Mouse (Mus musculus) forebrain, embryonic 16.5 days (tissue): Measurements from ENCODE around the gene Sbf2. TPM values are rescaled to one million over a fixed set of nuclear protein-coding genes. Genes with fewer than 3 reads are reported as not detected.

Experiments
- ATAC-seq: fragments of 200-750 bp; cut with Nextera tagmentation; 2 replicates; pipeline ENCODE4 v1.8.0; 2017; ENCODE audit warnings: mild to moderate bottlenecking, moderate library complexity
- H3K27ac ChIP-seq: fragments of 300-500 bp; sonication (generic); 2 replicates; pipeline ENCODE4 v1.5.1; 2014; ENCODE audit warnings: low read length, control low read depth
- H3K27me3 ChIP-seq: fragments of 300-500 bp; sonication (generic); replicated peaks from 2 replicates; pipeline ENCODE4 v1.6.1; 2014; ENCODE audit warnings: low read length; ENCODE audit not compliant: control insufficient read depth, insufficient read depth
- H3K36me3 ChIP-seq: fragments of 300-500 bp; sonication (generic); 2 replicates; pipeline ENCODE4 v1.6.1; 2014; ENCODE audit not compliant: control insufficient read depth, insufficient read depth
- H3K4me1 ChIP-seq: fragments of 300-500 bp; sonication (generic); replicated peaks from 2 replicates; pipeline ENCODE4 v1.6.1; 2014; ENCODE audit warnings: low read length; ENCODE audit not compliant: control insufficient read depth, insufficient read depth
- H3K4me2 ChIP-seq: fragments of 300-500 bp; sonication (generic); 2 replicates; pipeline ENCODE4 v1.6.1; 2014; ENCODE audit warnings: mild to moderate bottlenecking, low read length, control low read depth
- H3K4me3 ChIP-seq: fragments of 300-500 bp; sonication (generic); replicated peaks from 2 replicates; pipeline ENCODE4 v1.5.1; 2014; ENCODE audit warnings: mild to moderate bottlenecking, low read length, control low read depth
- H3K9ac ChIP-seq: fragments of 300-500 bp; sonication (generic); replicated peaks from 2 replicates; pipeline ENCODE4 v1.6.1; 2014; ENCODE audit warnings: low read depth, low read length, control low read depth
- H3K9me3 ChIP-seq: fragments of 300-500 bp; sonication (generic); 2 replicates; pipeline ENCODE4 v1.6.1; 2016; ENCODE audit warnings: low read length; ENCODE audit not compliant: control insufficient read depth
- WGBS: fragments of 180-500 bp; shearing (Covaris S2); extraction: QIAGEN DNeasy Blood & Tissue Kit; methylation state at CpG from one replicate; pipeline ENCODE4 v1.1.7; 2014; 5-methylcytosine and 5-hydroxymethylcytosine counted together
- polyA plus RNA-seq: library from polyadenylated mRNA; unstranded; fragments of >200 nt; fragmentation: Nextera tagmentation; extraction: Ambion mirVana; gene quantifications from 2 replicates; pipeline ENCODE4 v1.2.1, GENCODE M21; 2015

Gene Sbf2
- polyA plus RNA-seq, 1 experiment from 2014 or later = 75.7 TPM

- Histone ChIP-seq H3K27ac (no peak overlapping the region), H3K4me1 (no peaks in the 10 kb centered on the region)
- 62% methylated on average over 4 of the region's 4 CpGs for WGBS
These were observed 317.1 kb downstream of the Sbf2 start for GRCm38 (mm10) chr7:110297611-110298010.

GRCm38 (mm10) chr7:110296889-110297603, 317.7 kb downstream of the Sbf2 start:
- H3K27me3 ChIP-seq = no peaks in the 10 kb centered on the region
- H3K27ac ChIP-seq = no peak overlapping the region
- H3K4me2 ChIP-seq = no peak overlapping the region
- no peaks in the 10 kb centered on the region for H3K36me3 ChIP-seq
- no peaks in the 10 kb centered on the region for H3K9me3 ChIP-seq
- no peak for ATAC-seq
- WGBS = 42% methylated on average over 17 of the region's 17 CpGs
- H3K4me3 ChIP-seq = no peak overlapping the region
- no peak overlapping the region for H3K9ac ChIP-seq
- no peaks in the 10 kb centered on the region for H3K4me1 ChIP-seq

More at GRCm38 (mm10) chr7:110297611-110298010, 317.1 kb downstream of the Sbf2 start:
- H3K4me3 ChIP-seq = no peak overlapping the region
- no peaks in the 10 kb centered on the region for H3K27me3 ChIP-seq
- no peaks in the 10 kb centered on the region for H3K9me3 ChIP-seq
- ATAC-seq = no peak
- H3K9ac ChIP-seq = no peak overlapping the region
- H3K36me3 ChIP-seq = no peaks in the 10 kb centered on the region
- H3K4me2 ChIP-seq = no peak overlapping the region

GRCm38 (mm10) chr7:110289647-110290046, 325.1 kb downstream of the Sbf2 start:
- H3K4me1 ChIP-seq = 0 out of 2 replicates have a peak, but pooled peaks cover 2% of the 10 kb centered on the region
- no peaks in the 10 kb centered on the region for H3K36me3 ChIP-seq
- no peak for ATAC-seq
- WGBS = 62% methylated on average over 4 of the region's 4 CpGs
- no peaks in the 10 kb centered on the region for H3K27me3 ChIP-seq
- no peak overlapping the region for H3K9ac ChIP-seq
- H3K4me2 ChIP-seq = no peak overlapping the region
- H3K27ac ChIP-seq = no peak overlapping the region
- no peak overlapping the region for H3K4me3 ChIP-seq
- H3K9me3 ChIP-seq = no peaks in the 10 kb centered on the region

- no peak overlapping the region for H3K4me2 ChIP-seq
- no peak overlapping the region for H3K4me3 ChIP-seq
- H3K27ac ChIP-seq = no peak overlapping the region
- no peak overlapping the region for H3K9ac ChIP-seq
- no peaks in the 10 kb centered on the region for H3K9me3 ChIP-seq
- peak; percentile 39; the same call in 1 of the 2 replicates for ATAC-seq
- WGBS = 49% methylated on average over 6 of the region's 6 CpGs
- H3K36me3 ChIP-seq = no peaks in the 10 kb centered on the region
- H3K27me3 ChIP-seq = no peaks in the 10 kb centered on the region
- H3K4me1 ChIP-seq = 0 out of 2 replicates have a peak, but pooled peaks cover 2% of the 10 kb centered on the region
These were observed 326.0 kb downstream of the Sbf2 start for GRCm38 (mm10) chr7:110288731-110289191.

- H3K27ac ChIP-seq = no peak overlapping the region
- H3K4me3 ChIP-seq = no peak overlapping the region
- no peak overlapping the region for H3K4me2 ChIP-seq
- H3K4me1 ChIP-seq = 0 out of 2 replicates have a peak, but pooled peaks cover 2% of the 10 kb centered on the region
- WGBS = 89% methylated on average over 4 of the region's 4 CpGs
- H3K36me3 ChIP-seq = no peaks in the 10 kb centered on the region
- no peaks in the 10 kb centered on the region for H3K9me3 ChIP-seq
- H3K27me3 ChIP-seq = no peaks in the 10 kb centered on the region
- ATAC-seq = no peak
- no peak overlapping the region for H3K9ac ChIP-seq
These were observed 326.5 kb downstream of the Sbf2 start for GRCm38 (mm10) chr7:110288191-110288604.

GRCm38 (mm10) chr7:110287476-110288071, 327.1 kb downstream of the Sbf2 start:
- Histone ChIP-seq H3K36me3 (no peaks in the 10 kb centered on the region), H3K4me1 (0 out of 2 replicates have a peak, but pooled peaks cover 2% of the 10 kb centered on the region), H3K9ac (no peak overlapping the region), H3K27me3 (no peaks in the 10 kb centered on the region), H3K27ac (no peak overlapping the region), H3K4me3 (no peak overlapping the region), H3K9me3 (no peaks in the 10 kb centered on the region), H3K4me2 (no peak overlapping the region)
- WGBS = 69% methylated on average over 8 of the region's 8 CpGs
- ATAC-seq = no peak

- Histone ChIP-seq H3K9ac (no peak overlapping the region), H3K4me3 (no peak overlapping the region), H3K9me3 (no peaks in the 10 kb centered on the region), H3K27me3 (no peaks in the 10 kb centered on the region), H3K36me3 (no peaks in the 10 kb centered on the region), H3K4me1 (0 out of 2 replicates have a peak, but pooled peaks cover 2% of the 10 kb centered on the region), H3K4me2 (no peak overlapping the region), H3K27ac (no peak overlapping the region)
- WGBS = 7% methylated on average over 12 of the region's 12 CpGs
- ATAC-seq = peak; percentile 83
These were observed 327.8 kb downstream of the Sbf2 start for GRCm38 (mm10) chr7:110286838-110287475.

GRCm38 (mm10) chr7:110286198-110286732, 328.5 kb downstream of the Sbf2 start:
- Histone ChIP-seq H3K9ac (no peak overlapping the region), H3K36me3 (no peaks in the 10 kb centered on the region), H3K27me3 (no peaks in the 10 kb centered on the region), H3K9me3 (no peaks in the 10 kb centered on the region), H3K27ac (no peak overlapping the region), H3K4me2 (no peak overlapping the region), H3K4me3 (no peak overlapping the region), H3K4me1 (0 out of 2 replicates have a peak, but pooled peaks cover 2% of the 10 kb centered on the region)
- no peak for ATAC-seq
- WGBS = 86% methylated on average over 8 of the region's 8 CpGs

GRCm38 (mm10) chr7:110285849-110286151, 328.9 kb downstream of the Sbf2 start:
- Histone ChIP-seq H3K9me3 (no peaks in the 10 kb centered on the region), H3K9ac (no peak overlapping the region), H3K4me1 (0 out of 2 replicates have a peak, but pooled peaks cover 2% of the 10 kb centered on the region), H3K27me3 (no peaks in the 10 kb centered on the region), H3K36me3 (no peaks in the 10 kb centered on the region), H3K4me3 (no peak overlapping the region), H3K27ac (no peak overlapping the region), H3K4me2 (no peak overlapping the region)
- ATAC-seq = no peak
- WGBS = 80% methylated on average over 3 of the region's 3 CpGs
